Mouse (Mus musculus): Measurements from ENCODE around the gene Per2.

Gene Per2

DNA sequence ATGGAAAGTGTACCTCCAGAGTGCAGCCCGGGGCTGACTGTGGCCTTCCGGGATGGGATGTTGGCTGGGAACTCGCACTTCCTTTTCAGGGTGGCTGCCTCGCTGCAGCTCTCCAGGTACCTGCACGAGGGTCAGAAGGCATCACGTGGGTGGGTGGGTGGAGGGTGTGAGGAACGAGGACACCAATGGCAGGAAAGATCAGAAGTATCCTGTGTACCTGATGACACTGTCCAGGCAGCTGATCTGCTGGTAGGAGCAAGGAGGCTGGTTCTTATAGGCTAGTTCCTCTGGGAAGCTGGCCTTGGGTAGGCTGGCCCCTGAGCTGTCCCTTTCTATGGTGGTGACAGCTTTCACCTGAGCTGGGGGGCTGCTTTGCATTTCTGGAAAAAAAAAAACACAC is 28.4 kb downstream of the Per2 start:
- no peak for DNase-seq

DNA sequence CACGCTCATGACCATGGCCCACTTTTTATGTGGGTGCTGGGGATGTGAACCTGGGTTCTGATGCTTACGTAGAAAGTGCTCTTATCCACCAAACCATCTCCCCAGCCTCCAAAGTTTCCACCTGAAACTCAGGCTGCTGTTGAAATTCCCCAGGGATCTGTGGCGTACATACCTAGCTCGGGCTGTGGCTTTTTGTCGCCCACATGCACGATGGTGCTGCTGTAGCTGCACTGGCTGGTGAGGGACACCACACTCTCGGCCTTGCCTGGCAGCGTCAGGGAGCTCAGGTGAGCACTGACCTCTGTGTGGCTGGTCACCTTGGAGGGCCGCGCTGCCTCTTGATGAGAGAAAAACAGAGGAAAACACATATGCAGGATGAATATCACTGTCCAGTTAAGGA is 29.9 kb downstream of the Per2 start:
- no peak for DNase-seq

DNA sequence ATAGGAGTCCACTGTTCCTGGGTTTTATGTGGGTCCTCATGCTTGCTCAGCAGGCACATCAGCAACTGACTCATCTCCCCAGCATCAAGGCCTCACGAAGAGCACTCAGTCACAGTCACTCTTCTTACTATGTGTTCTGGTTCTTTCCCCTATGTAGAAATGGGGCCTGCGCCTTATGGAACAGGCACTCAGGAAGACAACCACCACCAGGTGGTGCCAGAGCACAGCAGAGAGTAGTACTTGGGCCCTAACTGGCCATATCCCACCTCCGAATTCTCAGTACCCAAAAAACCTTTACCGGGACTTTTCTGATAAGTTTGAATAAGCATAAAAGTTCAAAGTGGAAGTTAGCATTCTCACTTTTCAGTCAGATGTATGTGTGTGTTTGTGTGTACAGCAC is 30.5 kb downstream of the Per2 start:
- peak; percentile 92 for DNase-seq

DNA sequence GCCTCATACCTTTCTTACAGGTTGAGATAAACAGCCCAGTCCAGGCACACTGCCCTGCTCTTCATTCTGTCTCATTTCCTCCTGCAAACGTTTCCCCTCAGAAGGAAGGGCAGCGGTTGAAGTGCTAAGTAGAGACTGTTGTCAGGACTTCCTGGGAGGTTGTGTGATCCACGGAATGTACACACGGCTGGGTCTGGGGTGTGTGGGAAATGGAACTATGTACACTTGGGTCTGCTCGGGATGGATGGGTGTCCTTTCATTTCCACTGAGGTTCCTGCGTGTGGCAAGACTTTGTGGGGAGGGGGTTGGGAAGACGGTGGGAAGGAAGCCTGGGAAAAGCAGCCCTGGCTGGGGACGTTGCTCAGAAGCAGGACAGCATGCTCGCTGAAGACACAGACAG is 32.7 kb downstream of the Per2 start:
- DNase-seq = no peak

DNA sequence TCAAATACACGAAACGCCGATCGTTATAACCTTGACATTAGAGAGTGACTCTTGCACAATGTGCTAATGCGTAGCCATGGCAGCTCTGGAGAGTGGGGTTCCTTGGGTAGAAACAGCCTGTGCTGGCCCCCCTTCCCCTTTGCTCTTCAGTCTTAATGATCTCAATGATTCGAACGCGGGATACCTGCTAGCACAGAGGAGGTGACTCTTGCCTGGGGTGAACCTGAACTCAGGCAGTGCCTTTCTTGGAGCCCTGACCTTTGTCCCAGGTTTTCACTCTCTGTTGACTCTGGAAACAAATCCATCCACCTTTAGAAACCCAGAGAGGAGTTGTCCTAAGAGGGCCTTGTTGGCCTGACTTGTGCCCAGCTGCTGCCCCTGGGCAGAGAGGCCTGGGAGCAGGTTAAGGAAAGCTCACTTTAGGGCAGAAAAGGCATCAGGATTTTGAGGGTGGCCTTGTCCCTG is 38.5 kb downstream of the Per2 start:
- DNase-seq = no peak

DNA sequence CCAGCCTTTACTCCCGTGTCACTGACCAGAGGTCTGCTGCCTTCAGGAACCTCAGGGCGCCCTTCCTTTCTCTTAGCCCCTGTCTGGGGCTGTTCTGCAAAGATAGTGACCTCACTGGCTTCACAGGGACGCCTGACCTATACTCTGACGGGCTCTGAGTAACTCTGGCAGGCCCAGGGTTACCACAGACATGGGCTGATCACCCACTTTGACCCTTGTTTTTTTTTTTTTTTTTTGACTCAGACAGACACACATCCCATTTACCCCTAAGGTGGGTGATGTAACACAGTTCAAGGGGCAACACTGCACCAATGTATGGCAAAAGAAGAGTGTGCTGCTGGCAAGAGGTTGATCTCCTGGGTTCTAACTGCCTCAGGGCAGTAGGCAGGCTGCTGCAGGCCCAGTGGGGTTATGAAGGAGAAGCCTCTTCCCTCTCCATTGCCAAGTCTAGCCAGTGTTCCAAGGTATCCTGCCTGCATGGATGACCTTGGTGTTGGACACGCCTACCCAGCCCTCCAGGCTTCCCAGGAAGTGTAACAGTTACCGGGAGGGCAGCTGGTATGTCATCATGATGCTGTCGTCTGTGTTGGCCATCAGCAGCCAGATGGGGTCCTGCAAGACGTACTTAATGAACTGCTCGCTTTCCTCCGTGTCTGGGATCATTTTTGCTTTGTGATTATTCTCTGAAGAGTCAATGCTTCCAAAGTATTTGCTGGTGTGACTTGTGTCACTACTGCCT is 39.1 kb downstream of the Per2 start:
- no peak for DNase-seq

DNA sequence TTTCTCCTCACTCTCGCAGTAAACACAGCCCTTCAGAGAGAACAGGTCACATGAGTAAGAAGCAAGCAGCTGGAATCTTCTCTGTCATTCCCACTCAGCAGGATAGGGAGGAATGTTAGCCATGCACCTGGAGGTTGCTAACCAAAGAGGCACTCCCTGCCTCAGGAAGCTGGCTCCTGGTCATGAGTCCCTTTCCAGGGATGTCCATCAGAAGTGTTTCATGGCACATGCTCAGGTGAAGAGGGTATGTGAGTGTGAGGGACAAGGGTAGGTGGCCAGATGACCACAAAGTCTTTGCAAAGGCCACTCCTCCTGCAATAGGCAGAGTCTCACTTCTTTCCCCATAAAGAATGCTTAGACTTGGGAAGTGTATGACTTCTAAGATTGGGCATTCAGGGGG is 41.1 kb downstream of the Per2 start:
- no peak for DNase-seq

DNA sequence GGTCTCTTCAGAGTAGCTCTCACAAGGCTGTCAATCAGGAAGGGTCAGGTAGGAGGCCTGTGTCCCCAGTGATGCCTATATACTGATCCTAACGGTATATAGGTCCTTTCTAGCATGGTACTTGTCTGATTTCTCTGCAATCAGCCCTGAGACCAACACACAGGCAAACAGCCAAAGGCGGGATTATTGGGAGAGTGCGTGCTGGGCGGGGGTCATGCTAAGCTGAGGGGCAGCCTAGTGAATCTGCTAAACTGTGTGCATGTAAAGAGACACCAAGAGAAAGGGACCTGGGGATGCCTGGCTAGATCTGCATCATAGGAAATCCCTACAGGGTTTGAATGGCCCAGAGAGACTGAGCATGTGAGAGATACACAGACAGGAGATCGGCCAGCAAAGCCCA is 43.8 kb downstream of the Per2 start:
- DNase-seq = no peak

DNA sequence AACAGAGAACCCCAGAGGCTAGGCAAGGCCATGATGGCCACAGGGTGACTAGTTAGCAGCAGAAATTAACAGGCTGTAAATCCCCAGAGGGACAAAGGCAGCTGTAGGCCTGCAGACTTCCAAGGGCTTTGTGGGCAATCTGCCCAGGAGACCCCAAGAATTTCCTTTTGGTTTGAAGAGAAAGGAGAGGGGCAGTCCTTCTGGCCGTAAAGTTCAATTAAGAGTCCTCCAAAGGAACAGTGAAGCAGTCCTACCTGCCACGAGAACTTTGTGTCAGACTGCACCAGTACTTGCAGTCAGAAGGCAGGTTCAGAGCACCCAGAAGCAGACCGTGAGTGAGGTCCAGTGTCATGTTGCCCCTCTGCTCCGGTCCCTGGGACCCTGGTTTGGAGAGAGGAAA is 44.2 kb downstream of the Per2 start:
- no peak for DNase-seq

DNA sequence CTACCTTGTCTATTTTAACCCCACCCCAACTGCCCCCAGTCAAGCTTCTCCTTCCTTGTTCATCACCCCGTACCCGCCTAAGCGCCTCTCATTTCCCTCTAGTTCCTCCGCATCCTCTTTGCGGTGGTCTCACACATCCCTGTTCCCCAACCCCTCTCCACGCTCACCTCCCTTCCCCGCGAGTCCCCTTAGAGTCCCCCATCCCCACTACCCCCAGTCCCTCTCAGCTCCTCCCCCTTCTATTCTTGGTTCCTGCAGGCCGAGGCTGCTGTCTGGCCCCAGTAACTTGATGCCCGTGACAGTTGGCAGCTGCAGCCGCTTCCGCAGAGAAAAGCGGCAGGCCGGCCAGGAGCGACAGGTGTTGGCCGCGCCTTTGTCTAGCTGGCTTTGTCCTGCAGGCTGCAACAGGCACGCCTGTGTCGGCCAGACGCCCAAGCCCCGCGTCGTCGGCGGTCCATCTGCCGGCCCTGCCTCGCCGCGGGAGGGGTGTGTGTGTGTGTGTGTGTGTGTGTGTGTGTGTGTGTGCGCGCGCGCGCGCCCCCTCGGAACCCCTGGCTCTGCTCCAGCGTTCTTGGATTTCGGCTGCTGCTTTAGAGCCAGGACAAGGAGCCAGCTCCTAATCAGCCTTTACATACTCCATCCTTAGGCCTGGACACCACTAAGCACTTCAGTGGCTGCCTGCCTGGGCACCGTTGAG is 45.1 kb downstream of the Per2 start, which contains the start of gene Hes6:
Hes6 (minus strand) TSS at position 141 of the 697 bp plus-strand sequence.
- peak; percentile 87 for DNase-seq

DNA sequence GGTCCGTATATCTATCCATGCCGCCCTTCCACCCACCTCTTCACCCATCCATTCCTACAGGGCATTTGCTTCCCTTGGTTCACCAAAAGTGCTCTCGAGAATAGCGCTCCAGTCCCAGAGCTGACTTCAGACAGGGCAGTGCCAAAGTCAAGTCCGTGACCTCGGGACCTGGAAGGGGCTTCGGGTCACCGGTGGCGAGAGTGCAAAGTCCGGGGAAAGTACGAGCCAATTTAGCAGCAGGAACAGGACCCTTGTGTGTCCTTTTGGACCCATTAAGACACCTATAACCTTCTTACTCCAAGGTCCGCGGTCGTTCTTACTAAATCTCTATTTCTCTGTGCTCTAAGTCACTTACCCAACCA is 45.6 kb downstream of the Per2 start:
- DNase-seq = no peak

DNA sequence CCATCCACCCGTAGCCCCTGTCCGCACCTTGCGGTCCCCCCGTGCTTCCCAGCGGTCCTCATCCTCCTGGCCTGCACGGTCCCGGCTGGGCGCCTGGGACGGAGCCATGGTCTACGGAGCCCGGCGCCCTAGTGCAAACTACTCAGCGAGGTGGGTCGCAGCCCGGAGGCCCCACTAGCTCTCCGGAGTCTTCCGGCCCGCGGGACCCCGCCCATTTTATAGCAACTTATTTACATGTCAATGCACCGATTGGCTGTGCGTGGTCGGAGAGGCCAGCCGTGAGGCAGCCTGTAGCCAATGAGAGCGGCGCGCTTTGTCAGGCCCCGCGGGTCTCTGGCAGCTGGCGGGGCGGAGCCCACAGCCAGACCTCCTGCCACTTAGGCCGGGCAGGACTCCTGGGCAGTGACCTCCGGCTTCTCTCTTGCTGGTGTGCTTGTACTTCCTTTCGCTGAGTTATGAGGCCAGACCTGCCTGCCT is 46.1 kb downstream of the Per2 start:
- DNase-seq = peak; percentile 97

DNA sequence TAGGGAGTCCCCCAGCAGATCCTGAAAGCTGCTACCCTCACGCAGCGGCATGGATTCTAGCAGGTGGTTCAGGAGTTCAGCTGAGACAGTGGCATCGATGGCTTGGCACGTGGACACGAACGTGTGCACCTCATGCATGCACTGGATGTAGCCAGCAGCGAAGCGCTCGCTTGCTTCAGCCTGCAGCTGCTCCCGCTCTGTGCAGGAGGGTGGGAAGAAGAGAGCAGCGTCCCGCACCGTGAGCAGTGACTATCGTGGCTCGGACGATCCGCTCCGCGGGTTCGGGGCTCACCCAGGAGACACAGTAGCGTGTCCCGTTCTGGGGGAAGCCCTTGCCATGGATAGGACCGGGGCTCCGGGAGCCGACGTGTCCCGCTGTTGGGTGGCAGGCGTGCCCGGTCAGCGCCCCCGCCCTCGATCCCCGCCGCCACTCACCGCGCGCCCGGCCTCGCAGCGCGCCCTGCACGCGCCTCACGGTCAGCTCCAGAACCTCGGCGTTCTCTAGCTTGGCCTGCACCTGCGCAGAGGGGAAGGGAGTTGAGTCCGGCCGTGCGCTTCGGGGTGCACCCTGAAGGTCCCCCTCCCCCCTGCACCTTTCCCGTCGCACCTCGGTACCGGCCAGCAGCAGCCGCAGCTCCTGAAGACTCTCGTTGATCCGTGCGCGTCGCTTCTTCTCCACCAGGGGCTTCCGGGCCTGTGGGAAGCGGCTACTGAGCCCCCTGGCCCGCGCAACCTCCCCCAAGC is 46.7 kb downstream of the Per2 start:
- DNase-seq = peak; percentile 49

DNA sequence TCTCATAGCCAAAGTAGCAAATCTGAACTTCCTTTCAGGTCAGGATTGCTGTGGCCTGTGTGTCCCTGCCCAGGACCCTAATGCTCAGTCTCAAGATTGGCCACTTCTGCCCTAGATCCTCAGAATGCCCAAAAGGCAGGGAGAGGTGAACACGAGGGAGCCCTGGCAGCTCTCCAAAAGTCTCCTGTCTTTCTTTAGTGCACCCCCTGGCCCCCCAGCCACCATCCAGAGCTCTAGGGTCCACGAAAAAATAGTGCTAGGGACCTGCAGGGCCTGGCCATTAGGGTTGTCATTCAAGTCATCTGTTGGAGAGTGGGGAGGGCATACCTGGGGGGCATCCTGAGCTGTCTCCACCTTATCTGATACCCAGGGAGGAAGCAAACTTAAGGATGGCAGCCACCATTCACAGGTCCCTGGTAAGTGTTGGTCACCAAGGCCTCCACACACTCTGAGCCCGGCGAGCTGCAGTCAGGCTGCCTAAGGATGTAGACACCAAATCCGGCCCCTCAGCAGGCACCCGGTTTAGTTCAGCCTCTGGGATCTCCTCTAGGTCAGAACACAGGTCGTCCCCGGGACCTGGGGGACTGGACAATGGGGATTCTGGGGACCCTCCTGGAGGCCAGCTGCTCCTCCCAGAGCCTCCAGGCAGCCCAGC is 47.4 kb downstream of the Per2 start:
- no peak for DNase-seq

DNA sequence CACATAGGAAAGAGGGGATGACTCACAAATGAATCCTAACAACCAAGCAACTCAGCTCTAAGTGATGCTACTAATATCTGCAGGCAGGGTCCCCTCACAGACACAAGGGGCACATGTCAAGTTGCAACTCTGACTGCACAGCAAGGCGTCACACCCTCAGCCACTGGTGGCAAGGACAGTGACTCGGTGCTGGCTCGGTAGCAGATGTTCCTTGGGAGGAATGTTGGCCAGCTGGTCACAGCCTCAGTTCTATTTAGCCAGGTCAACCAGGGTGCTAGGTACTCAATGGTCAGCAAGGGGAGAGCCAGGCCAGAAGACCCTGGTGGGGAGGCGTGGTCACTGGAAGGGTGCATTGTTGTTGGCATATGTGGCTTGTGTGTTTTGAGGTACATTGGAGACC is 51.3 kb downstream of the Per2 start:
- no peak for DNase-seq

DNA sequence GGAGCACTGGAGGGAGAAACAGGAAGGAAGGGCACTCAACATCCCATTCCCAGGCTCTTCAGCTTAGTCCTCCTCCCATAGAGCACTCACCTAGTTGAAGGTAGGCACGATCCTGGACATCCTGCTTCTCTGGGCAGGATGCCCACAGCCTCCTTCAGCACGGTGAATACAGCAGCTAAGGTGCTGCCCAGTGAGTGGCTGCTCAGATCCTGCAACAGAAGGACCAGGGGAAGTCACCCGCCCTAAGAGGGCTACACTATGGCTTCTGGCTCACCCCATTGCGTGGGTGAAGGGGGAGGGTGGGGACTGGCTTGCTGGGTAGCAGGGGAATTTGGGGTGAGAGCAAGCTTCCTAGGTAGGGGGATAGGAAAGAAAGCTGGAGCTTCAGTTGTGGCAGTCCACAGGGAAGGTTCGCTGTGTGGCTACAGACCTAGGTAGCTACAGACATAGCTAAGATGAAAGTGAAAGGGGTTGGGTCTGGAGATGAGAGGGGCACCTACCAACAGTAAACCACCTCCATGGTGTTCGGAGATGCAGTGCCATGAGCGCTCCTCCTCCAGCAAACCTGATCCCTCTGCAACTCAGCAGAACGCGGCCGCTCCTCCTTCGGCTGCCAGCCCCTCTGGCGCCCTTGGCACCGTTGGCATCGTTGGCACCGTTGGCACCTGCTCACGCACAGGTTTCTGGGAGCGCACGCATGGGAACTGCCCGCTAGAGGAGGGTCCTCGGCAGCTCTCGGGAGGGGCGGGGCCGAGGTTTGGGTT is 53.5 kb downstream of the Per2 start:
- no peak for DNase-seq

DNA sequence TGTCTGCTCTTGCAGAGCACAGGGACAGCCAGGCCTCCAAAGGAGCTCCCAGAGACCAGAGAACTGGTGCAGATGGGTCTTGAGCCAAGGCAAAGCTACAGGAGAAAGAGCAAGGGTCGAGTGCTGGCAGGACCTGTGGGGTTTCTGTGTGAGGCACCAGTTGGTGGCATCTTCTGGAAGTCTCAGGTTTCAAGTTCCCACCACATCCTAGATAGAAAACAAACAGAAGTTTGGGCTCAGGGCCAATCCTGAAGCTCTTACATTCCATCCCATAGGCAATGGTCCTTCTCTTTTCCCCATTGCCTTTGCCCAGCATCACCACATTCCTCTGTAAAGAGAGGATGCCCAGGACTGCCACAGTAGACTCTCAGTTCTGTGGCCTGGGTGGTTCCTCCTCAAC is 54.1 kb downstream of the Per2 start:
- no peak for DNase-seq

DNA sequence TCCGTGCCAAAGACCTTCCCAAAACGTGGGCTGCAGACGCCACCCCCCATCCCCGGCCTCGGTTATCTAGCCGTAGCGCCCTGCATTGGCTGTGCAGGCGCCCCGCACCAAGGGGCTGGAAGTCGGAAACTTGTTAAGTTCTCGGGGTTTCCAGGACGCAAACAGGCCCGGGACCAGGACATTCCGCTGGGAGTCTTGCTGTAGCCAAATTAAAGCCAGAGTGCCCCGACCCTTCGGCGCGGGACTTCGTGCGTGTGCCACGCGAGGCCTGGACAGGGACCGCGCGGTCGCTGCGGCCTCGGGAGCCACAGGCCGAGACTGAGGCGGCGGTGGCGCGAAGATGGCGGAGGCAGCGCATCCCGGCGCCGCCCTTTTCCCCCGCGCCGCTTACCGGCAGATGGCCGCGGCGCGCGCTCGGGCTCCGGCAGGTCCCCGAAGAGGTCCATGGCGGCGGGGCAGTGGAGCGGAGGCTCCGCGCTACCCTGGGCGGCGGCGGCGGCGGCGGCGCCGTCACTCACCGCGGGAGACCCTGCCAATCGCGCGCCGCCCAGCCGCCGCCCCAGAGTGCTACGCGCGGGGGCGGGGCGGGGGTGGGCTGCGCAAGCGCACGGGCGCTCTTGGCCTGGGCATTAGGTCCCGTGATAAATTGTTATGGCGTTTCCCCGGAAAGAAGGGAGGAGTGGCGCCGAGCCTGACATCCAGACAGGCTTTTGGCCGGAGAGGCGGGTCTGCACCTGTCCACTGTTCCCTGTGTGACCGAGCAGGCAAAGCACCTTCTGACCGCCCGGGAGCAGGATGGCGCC is 60.7 kb downstream of the Per2 start, which contains the start of gene Ilkap:
Ilkap (minus strand) TSS at position 556 of the 803 bp plus-strand sequence.
- DNase-seq = peak; percentile 85

DNA sequence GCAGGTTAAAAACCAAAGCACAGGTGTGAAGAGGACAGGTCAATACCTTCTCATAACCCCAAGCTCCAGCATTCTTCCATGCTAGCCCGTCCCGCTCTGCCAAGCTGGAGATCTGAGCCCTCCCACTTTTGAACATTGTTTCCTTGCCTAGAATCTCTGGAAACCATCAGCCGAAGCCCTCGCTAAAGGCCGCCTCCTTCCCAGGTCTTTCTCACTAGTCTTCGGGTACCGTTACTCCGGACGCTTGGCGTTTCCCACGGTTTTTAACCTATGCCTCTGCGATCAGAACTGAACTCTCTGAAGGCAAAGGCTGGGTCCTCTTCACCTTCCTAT is 61.2 kb downstream of the Per2 start:
- DNase-seq = peak; percentile 33

DNA sequence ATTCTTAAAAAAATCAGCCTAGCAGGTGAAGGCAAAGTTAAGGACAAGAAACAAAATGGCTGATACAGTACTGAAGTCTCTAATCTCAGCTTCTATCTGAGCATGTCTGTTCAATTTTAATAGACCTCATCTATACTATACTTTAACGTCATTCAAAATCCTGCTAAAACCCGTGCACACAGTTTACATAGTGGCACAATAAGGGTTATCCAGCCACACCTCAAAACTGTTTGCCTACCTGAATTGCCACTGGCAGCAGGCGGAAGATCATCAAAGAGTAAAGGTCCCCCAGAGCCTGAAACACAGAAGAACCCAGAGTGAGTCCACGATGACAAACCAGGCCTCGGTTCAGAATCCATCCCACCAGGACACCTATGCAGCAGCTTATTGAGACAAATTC is 68.8 kb downstream of the Per2 start:
- no peak for DNase-seq

DNA sequence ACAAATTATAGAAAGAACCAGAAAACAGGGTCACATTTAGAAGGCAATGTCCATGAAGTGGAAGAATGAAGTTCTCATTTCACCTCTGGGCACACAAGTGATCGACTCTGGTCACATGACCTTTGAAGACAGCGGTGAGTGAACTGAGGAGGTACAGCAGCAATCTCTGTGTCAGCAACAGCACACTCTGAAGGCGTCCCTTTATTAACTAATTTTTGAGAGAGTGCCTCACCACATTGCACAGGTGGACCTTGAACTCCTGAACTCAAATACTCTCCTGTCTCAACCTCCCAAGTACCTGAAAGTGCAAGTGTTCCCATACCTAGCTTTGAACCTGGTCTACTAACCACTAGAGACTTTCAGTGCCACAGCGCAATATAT is 78.0 kb downstream of the Per2 start:
- no peak for DNase-seq
